ENCODE assay signal across 14 mouse cellular contexts in genomic region chr4:65686258-65687005, GRCm38 (mm10).
A peak's percentile ranks its signal among the peaks of the same experiment; 100 is the strongest.
DNase-seq lines count a peak whose midpoint lies in the region; ATAC-seq and TF ChIP-seq lines count a peak whose summit lies in the region.
"Had no signal": no experiment of that assay in that cellular context is flagged by ENCODE, and none has a peak within 500 bp of the region (broad histone marks: within the 10 kb centered on the region; RNA-seq: fewer than 3 reads in every experiment).

No protein-coding gene starts in this region.

- ATAC-seq in forebrain, embryonic 12.5 days (ENCODE audit: low FRiP score), result peak; percentile 92
- ATAC-seq in hindbrain, embryonic 15.5 days (ENCODE audit: low FRiP score, low read depth), result peak; percentile 79
- peak; percentile 63 for ATAC-seq in midbrain, postnatal 0 days (ENCODE audit: low FRiP score)
- ATAC-seq: intestine, embryonic 16.5 days had no signal

- no peak overlapping the region for H3K9ac ChIP-seq in forebrain, embryonic 12.5 days
- no peak overlapping the region for H3K9ac ChIP-seq in hindbrain, embryonic 15.5 days
- H3K9ac ChIP-seq in midbrain, postnatal 0 days (replicated peaks; ENCODE audit: low read length, poor library complexity, severe bottlenecking), result no peak overlapping the region
- H3K9ac ChIP-seq: heart, embryonic 15.5 days had no signal

- peaks cover 30% of the 10 kb centered on the region for H3K4me1 ChIP-seq in forebrain, embryonic 12.5 days
- H3K4me1 ChIP-seq in hindbrain, embryonic 15.5 days (replicated peaks), result peaks cover 7% of the 10 kb centered on the region; the same call in 1 of the 2 replicates
- H3K4me1 ChIP-seq in midbrain, postnatal 0 days (ENCODE audit: insufficient read depth, low read length), result no peaks in the 10 kb centered on the region
- H3K4me1 ChIP-seq: heart, embryonic 15.5 days had no signal

- no peaks in the 10 kb centered on the region for H3K9me3 ChIP-seq in forebrain, embryonic 12.5 days
- H3K9me3 ChIP-seq in hindbrain, embryonic 15.5 days, result no peaks in the 10 kb centered on the region
- no peaks in the 10 kb centered on the region for H3K9me3 ChIP-seq in midbrain, postnatal 0 days (ENCODE audit: low read length)
- H3K9me3 ChIP-seq: heart, embryonic 15.5 days had no signal

- H3K4me2 ChIP-seq in forebrain, embryonic 12.5 days, result no peak overlapping the region
- H3K4me2 ChIP-seq in hindbrain, embryonic 15.5 days, result no peak overlapping the region
- H3K4me2 ChIP-seq in midbrain, postnatal 0 days (ENCODE audit: low read depth, low read length, poor library complexity, severe bottlenecking), result no peak overlapping the region
- H3K4me2 ChIP-seq: heart, embryonic 15.5 days; liver, embryonic 11.5 days had no signal

- no peak overlapping the region for H3K4me3 ChIP-seq in forebrain, embryonic 12.5 days (replicated peaks)
- no peak overlapping the region for H3K4me3 ChIP-seq in hindbrain, embryonic 15.5 days
- H3K4me3 ChIP-seq in midbrain, postnatal 0 days (ENCODE audit: low read depth, low read length), result no peak overlapping the region
- H3K4me3 ChIP-seq: heart, embryonic 15.5 days had no signal

- TF ChIP-seq POLR2A in brain, embryonic 14.5 days (IDR thresholded peaks at IDR 0.05; ENCODE audit: borderline replicate concordance, extremely low read depth, insufficient read depth, insufficient read length, poor library complexity, severe bottlenecking), result no peak

- peak overlapping the region; percentile 46; the same call in 1 of the 2 replicates for H3K27ac ChIP-seq in forebrain, embryonic 12.5 days
- peak overlapping the region; percentile 31; the same call in 1 of the 2 replicates for H3K27ac ChIP-seq in hindbrain, embryonic 15.5 days (replicated peaks)
- H3K27ac ChIP-seq in midbrain, postnatal 0 days (ENCODE audit: low read depth, low read length), result no peak overlapping the region
- H3K27ac ChIP-seq: heart, embryonic 15.5 days had no signal

- peak; percentile 89 for DNase-seq in brain, embryonic 14.5 days (ENCODE audit: low read depth)
- DNase-seq in midbrain, postnatal 0 days (ENCODE audit: low spot score), result peak; percentile 47
- no peak for DNase-seq in left cerebral cortex, adult 9 months (ENCODE audit: low spot score in 2 of 2)
- no peak for DNase-seq in cerebellum, adult 11 months
- DNase-seq in kidney, postnatal 10 days, result no peak
- DNase-seq in lung, postnatal 10 days, result no peak
- DNase-seq: adrenal gland, postnatal 36 days; gastrocnemius, postnatal 25 days; lung, postnatal 14 days had no signal

- TF ChIP-seq CTCF in brain, embryonic 14.5 days (IDR thresholded peaks at IDR 0.05; ENCODE audit: borderline replicate concordance, extremely low read depth, insufficient read depth, insufficient read length), result no peak
- no peak for TF ChIP-seq CTCF in midbrain, postnatal 0 days (IDR thresholded peaks at IDR 0.05)

- H3K36me3 ChIP-seq in forebrain, embryonic 12.5 days (replicated peaks), result no peaks in the 10 kb centered on the region
- H3K36me3 ChIP-seq in hindbrain, embryonic 15.5 days, result no peaks in the 10 kb centered on the region
- H3K36me3 ChIP-seq in midbrain, postnatal 0 days (ENCODE audit: insufficient read depth, low read length), result no peaks in the 10 kb centered on the region
- H3K36me3 ChIP-seq: heart, embryonic 15.5 days had no signal

- WGBS in forebrain, embryonic 12.5 days, result 16% methylated on average over 3 of the region's 3 CpGs
- 26% methylated on average over 3 of the region's 3 CpGs for WGBS in hindbrain, embryonic 15.5 days
- WGBS in midbrain, postnatal 0 days, result 22% methylated on average over 3 of the region's 3 CpGs

- peaks cover 14% of the 10 kb centered on the region for H3K27me3 ChIP-seq in forebrain, embryonic 12.5 days
- no peaks in the 10 kb centered on the region for H3K27me3 ChIP-seq in hindbrain, embryonic 15.5 days
- H3K27me3 ChIP-seq in midbrain, postnatal 0 days (ENCODE audit: insufficient read depth, low read length), result no peaks in the 10 kb centered on the region
- H3K27me3 ChIP-seq: heart, embryonic 15.5 days had no signal

Comparison
In these comparisons a context has a peak if more than half of its experiments do, and no peak if none do; other contexts are left out.
1. DNase-seq: peak in brain, embryonic 14.5 days (single experiment) and midbrain, postnatal 0 days (single experiment); none in left cerebral cortex, adult 9 months (0 of 2), cerebellum, adult 11 months (single experiment), kidney, postnatal 10 days (single experiment) and lung, postnatal 10 days (single experiment).
2. Peak in every context shown above with its lines, with median percentiles within 50 percentile points of each other: ATAC-seq.